Mouse (Mus musculus) spleen, adult 2 months (tissue): Measurements from ENCODE around the gene Mylip.

Experiments
- CTCF ChIP-seq: fragments of 200-500 bp; IDR thresholded peaks from 2 replicates; pipeline ENCODE4 v1.5.1; 2011; ENCODE audit warnings: mild to moderate bottlenecking, inconsistent platforms; ENCODE audit not compliant: insufficient read depth, insufficient read length, insufficient replicate concordance; ENCODE audit errors: extremely low read depth
- POLR2A ChIP-seq: fragments of 200-500 bp; IDR thresholded peaks from 2 replicates; pipeline ENCODE4 v1.6.1; 2011; ENCODE audit warnings: low read depth, low read length, inconsistent platforms

GRCm38 (mm10) chr13:45422251-45422650, 32.7 kb downstream of the Mylip start:
- TF ChIP-seq CTCF (no peak), POLR2A (no peak)
